Mouse (Mus musculus): Measurements from ENCODE around the gene Sorbs1. TPM values are rescaled to one million over a fixed set of nuclear protein-coding genes. Genes with fewer than 3 reads are reported as not detected.

Gene Sorbs1
- polyA plus RNA-seq, 1 experiment from 2014 or later = 37.7 TPM

GRCm38 (mm10) chr19:40417155-40417821 is 96.3 kb downstream of the Sorbs1 start:
- Histone ChIP-seq H3K27ac (no peak overlapping the region), H3K4me3 (no peak overlapping the region), H3K27me3 (no peaks in the 10 kb centered on the region), H3K9me3 (no peaks in the 10 kb centered on the region), H3K9ac (no peak overlapping the region), H3K36me3 (no peaks in the 10 kb centered on the region), H3K4me1 (0 out of 2 replicates have a peak, but pooled peaks cover 5% of the 10 kb centered on the region), H3K4me2 (no peak overlapping the region)
- no peak for ATAC-seq (ENCODE audit: insufficient number of reproducible peaks, insufficient read depth, low FRiP score, low TSS enrichment, low read depth)
- WGBS = 74% methylated on average over 8 of the region's 8 CpGs

DNA sequence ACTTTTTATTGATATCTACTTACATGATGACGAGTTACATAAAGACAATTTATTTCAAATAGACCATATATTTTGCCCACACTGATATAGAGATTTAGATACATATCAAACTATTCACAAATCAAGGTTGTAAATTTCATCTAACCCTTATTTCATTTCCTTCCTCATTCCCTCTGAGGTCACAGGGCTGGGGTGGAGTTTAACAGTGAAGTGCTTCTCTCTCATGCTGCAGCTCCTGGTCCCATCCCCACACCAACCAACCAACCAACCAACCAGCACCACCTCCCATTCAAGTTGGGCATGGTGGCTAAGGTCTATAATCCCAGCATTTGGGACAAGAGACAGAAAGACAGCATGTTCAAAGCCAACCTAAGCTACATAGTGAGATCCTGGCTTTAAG is 97.9 kb downstream of the Sorbs1 start:
- Histone ChIP-seq H3K4me1 (0 out of 2 replicates have a peak, but pooled peaks cover 5% of the 10 kb centered on the region), H3K4me2 (no peak overlapping the region), H3K4me3 (no peak overlapping the region), H3K9me3 (no peaks in the 10 kb centered on the region), H3K36me3 (no peaks in the 10 kb centered on the region), H3K27ac (no peak overlapping the region), H3K9ac (no peak overlapping the region), H3K27me3 (no peaks in the 10 kb centered on the region)
- WGBS = 100% methylated on average over 1 of the region's 1 CpGs
- ATAC-seq (ENCODE audit: insufficient number of reproducible peaks, insufficient read depth, low FRiP score, low TSS enrichment, low read depth) = no peak

- no peaks in the 10 kb centered on the region for H3K9me3 ChIP-seq
- WGBS = 77% methylated on average over 11 of the region's 11 CpGs
- no peak overlapping the region for H3K27ac ChIP-seq
- 0 out of 2 replicates have a peak, but pooled peaks cover 5% of the 10 kb centered on the region for H3K4me1 ChIP-seq
- no peaks in the 10 kb centered on the region for H3K27me3 ChIP-seq
- H3K9ac ChIP-seq = no peak overlapping the region
- no peak for ATAC-seq (ENCODE audit: insufficient number of reproducible peaks, insufficient read depth, low FRiP score, low TSS enrichment, low read depth)
- no peaks in the 10 kb centered on the region for H3K36me3 ChIP-seq
- no peak overlapping the region for H3K4me2 ChIP-seq
- H3K4me3 ChIP-seq = no peak overlapping the region
Measured at GRCm38 (mm10) chr19:40414798-40415475, 98.6 kb downstream of the Sorbs1 start.

- Histone ChIP-seq H3K9me3 (no peaks in the 10 kb centered on the region), H3K36me3 (no peaks in the 10 kb centered on the region), H3K27ac (no peak overlapping the region), H3K4me3 (no peak overlapping the region), H3K4me1 (0 out of 2 replicates have a peak, but pooled peaks cover 5% of the 10 kb centered on the region), H3K9ac (no peak overlapping the region), H3K27me3 (no peaks in the 10 kb centered on the region), H3K4me2 (no peak overlapping the region)
- ATAC-seq (ENCODE audit: insufficient number of reproducible peaks, insufficient read depth, low FRiP score, low TSS enrichment, low read depth) = no peak
- WGBS = 62% methylated on average over 6 of the region's 6 CpGs
Measured at GRCm38 (mm10) chr19:40414386-40414785, 99.2 kb downstream of the Sorbs1 start.

DNA sequence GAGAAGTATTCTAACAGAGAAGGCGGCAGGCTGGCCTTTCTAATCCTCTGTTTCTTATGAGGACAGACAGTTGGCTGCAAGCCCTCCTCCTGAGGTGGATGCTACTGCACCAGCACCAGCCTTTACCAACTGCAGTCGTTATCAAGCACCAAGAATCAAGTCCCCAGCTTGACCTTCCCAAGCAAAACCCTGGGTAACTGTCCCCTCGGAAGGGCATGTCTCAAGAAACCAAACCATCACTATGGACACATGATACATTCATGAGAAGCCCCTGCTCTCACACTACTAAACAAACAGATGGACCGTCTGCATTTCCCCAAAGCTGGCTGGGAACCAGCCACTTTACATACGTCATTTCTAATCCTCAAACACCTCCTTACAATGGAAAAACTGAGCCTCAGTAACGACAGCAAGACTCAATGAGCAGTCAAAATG is 102.2 kb downstream of the Sorbs1 start:
- no peak overlapping the region for H3K4me3 ChIP-seq
- H3K36me3 ChIP-seq = no peaks in the 10 kb centered on the region
- H3K4me1 ChIP-seq = 0 out of 2 replicates have a peak, but pooled peaks cover 5% of the 10 kb centered on the region
- no peaks in the 10 kb centered on the region for H3K27me3 ChIP-seq
- H3K27ac ChIP-seq = no peak overlapping the region
- no peak overlapping the region for H3K9ac ChIP-seq
- no peaks in the 10 kb centered on the region for H3K9me3 ChIP-seq
- no peak for ATAC-seq (ENCODE audit: insufficient number of reproducible peaks, insufficient read depth, low FRiP score, low TSS enrichment, low read depth)
- WGBS = 65% methylated on average over 6 of the region's 6 CpGs
- no peak overlapping the region for H3K4me2 ChIP-seq

GRCm38 (mm10) chr19:40410511-40410910 is 103.1 kb downstream of the Sorbs1 start:
- Histone ChIP-seq H3K36me3 (no peaks in the 10 kb centered on the region), H3K27ac (no peak overlapping the region), H3K9me3 (no peaks in the 10 kb centered on the region), H3K9ac (no peak overlapping the region), H3K4me1 (peaks cover 11% of the 10 kb centered on the region), H3K27me3 (no peaks in the 10 kb centered on the region), H3K4me3 (no peak overlapping the region), H3K4me2 (no peak overlapping the region)
- 74% methylated on average over 4 of the region's 4 CpGs for WGBS
- no peak for ATAC-seq (ENCODE audit: insufficient number of reproducible peaks, insufficient read depth, low FRiP score, low TSS enrichment, low read depth)

DNA sequence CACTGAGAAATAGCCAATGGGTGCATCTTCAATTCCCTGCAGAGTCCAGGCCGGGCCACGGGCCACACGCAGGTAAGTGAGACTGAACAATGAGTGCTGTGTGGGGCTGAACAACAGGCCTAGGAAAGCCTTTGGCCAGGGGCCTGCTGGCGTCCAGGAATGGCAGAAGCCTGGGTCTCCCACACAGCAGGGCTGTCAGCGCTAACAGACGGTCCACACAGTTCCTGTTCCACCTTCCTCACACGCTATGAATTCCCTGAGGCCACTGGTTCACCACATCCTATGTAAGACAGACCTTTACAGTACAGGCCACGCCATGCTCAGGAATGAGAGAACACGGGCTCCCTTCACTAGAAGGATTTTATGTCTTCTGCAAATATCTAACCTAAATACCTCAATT is 103.5 kb downstream of the Sorbs1 start:
- H3K4me3 ChIP-seq = no peak overlapping the region
- H3K4me1 ChIP-seq = peaks cover 14% of the 10 kb centered on the region
- peak; percentile 49; the same call in 1 of the 2 replicates for ATAC-seq (ENCODE audit: insufficient number of reproducible peaks, insufficient read depth, low FRiP score, low TSS enrichment, low read depth)
- H3K9ac ChIP-seq = no peak overlapping the region
- WGBS = 53% methylated on average over 9 of the region's 9 CpGs
- H3K4me2 ChIP-seq = no peak overlapping the region
- no peaks in the 10 kb centered on the region for H3K9me3 ChIP-seq
- H3K27me3 ChIP-seq = no peaks in the 10 kb centered on the region
- no peaks in the 10 kb centered on the region for H3K36me3 ChIP-seq
- H3K27ac ChIP-seq = 0 out of 2 replicates have a peak overlapping the region, but pooled peaks have one; percentile 4

DNA sequence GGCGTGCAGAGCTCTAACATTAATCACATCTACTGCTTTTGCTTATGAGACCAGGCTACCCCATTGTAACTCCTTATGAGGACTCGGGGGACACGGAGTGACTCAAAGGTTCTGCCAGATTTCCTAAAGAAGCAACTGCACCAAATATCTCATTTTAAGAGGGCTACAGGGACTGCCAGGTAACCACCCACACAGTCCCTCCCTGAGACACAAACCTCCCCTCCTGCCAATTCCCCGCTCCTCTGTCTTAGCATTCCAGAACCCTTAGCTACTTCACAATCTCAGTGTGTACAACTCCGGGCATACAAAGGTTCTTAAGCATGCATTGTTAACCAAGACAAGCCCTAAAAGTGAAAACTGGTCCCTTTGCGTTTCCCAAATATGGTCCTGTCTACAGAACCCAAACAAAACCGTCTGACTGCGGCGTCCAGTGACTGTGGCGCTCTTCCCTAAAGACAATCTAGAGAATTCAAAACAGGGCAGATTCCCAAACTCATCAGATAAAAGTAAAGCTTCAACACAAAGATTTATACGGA is 104.0 kb downstream of the Sorbs1 start:
- no peak overlapping the region for H3K9ac ChIP-seq
- no peaks in the 10 kb centered on the region for H3K27me3 ChIP-seq
- no peak overlapping the region for H3K4me3 ChIP-seq
- H3K4me1 ChIP-seq = peaks cover 14% of the 10 kb centered on the region
- H3K36me3 ChIP-seq = no peaks in the 10 kb centered on the region
- ATAC-seq (ENCODE audit: insufficient number of reproducible peaks, insufficient read depth, low FRiP score, low TSS enrichment, low read depth) = no peak
- no peaks in the 10 kb centered on the region for H3K9me3 ChIP-seq
- H3K27ac ChIP-seq = peak overlapping the region; percentile 4; the same call in 1 of the 2 replicates
- H3K4me2 ChIP-seq = no peak overlapping the region
- WGBS = 85% methylated on average over 11 of the region's 11 CpGs

GRCm38 (mm10) chr19:40407186-40407585 is 106.4 kb downstream of the Sorbs1 start:
- H3K4me2 ChIP-seq = no peak overlapping the region
- 73% methylated on average over 2 of the region's 2 CpGs for WGBS
- no peak for ATAC-seq (ENCODE audit: insufficient number of reproducible peaks, insufficient read depth, low FRiP score, low TSS enrichment, low read depth)
- H3K27me3 ChIP-seq = no peaks in the 10 kb centered on the region
- H3K4me1 ChIP-seq = peaks cover 10% of the 10 kb centered on the region
- no peaks in the 10 kb centered on the region for H3K36me3 ChIP-seq
- no peaks in the 10 kb centered on the region for H3K9me3 ChIP-seq
- H3K27ac ChIP-seq = no peak overlapping the region
- no peak overlapping the region for H3K4me3 ChIP-seq
- no peak overlapping the region for H3K9ac ChIP-seq

DNA sequence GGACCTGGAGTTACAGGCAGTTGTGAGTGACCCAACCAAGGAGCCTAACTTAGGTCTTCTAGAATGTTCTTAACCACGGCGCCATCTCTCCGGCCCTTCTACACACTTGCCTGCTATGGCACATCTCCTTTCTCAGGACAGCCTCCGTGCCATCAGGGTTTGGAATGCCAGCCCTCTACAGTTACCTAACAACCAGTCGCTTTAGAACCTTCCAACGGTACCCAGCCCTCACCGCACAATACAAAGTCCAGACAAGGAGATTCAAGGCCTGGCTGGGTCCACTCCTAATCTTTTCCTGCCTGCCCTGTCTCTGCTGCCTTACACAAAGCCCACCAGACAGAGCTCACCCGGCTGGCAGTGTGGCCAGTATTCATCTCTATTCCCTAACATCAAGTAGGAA is 106.9 kb downstream of the Sorbs1 start:
- peaks cover 10% of the 10 kb centered on the region for H3K4me1 ChIP-seq
- 94% methylated on average over 8 of the region's 8 CpGs for WGBS

GRCm38 (mm10) chr19:40405808-40406207 is 107.8 kb downstream of the Sorbs1 start:
- ATAC-seq (ENCODE audit: insufficient number of reproducible peaks, insufficient read depth, low FRiP score, low TSS enrichment, low read depth) = no peak
- no peaks in the 10 kb centered on the region for H3K36me3 ChIP-seq
- WGBS = 66% methylated on average over 11 of the region's 11 CpGs

More for the DNA sequence above, 106.9 kb downstream of the Sorbs1 start:
- Histone ChIP-seq H3K36me3 (no peaks in the 10 kb centered on the region), H3K27me3 (no peaks in the 10 kb centered on the region), H3K27ac (no peak overlapping the region), H3K4me3 (no peak overlapping the region), H3K4me2 (no peak overlapping the region), H3K9ac (no peak overlapping the region), H3K9me3 (no peaks in the 10 kb centered on the region)
- no peak for ATAC-seq (ENCODE audit: insufficient number of reproducible peaks, insufficient read depth, low FRiP score, low TSS enrichment, low read depth)

GRCm38 (mm10) chr19:40404582-40404981 is 109.0 kb downstream of the Sorbs1 start:
- no peaks in the 10 kb centered on the region for H3K9me3 ChIP-seq
- peaks cover 10% of the 10 kb centered on the region for H3K4me1 ChIP-seq
- H3K27me3 ChIP-seq = no peaks in the 10 kb centered on the region
- no peak overlapping the region for H3K9ac ChIP-seq
- no peak overlapping the region for H3K4me2 ChIP-seq
- H3K27ac ChIP-seq = no peak overlapping the region
- no peaks in the 10 kb centered on the region for H3K36me3 ChIP-seq
- no peak overlapping the region for H3K4me3 ChIP-seq
- 80% methylated on average over 2 of the region's 2 CpGs for WGBS
- ATAC-seq (ENCODE audit: insufficient number of reproducible peaks, insufficient read depth, low FRiP score, low TSS enrichment, low read depth) = no peak

More at GRCm38 (mm10) chr19:40405808-40406207, 107.8 kb downstream of the Sorbs1 start:
- H3K4me2 ChIP-seq = no peak overlapping the region
- no peak overlapping the region for H3K9ac ChIP-seq
- no peak overlapping the region for H3K4me3 ChIP-seq
- no peak overlapping the region; the same call in 1 of the 2 replicates for H3K27ac ChIP-seq
- H3K27me3 ChIP-seq = no peaks in the 10 kb centered on the region
- no peaks in the 10 kb centered on the region for H3K9me3 ChIP-seq
- peaks cover 10% of the 10 kb centered on the region for H3K4me1 ChIP-seq

All from embryonic facial prominence, embryonic 13.5 days (tissue).